Mouse (Mus musculus): ENCODE measurements around the gene Trub2. TPM values are rescaled to one million over a fixed set of nuclear protein-coding genes. Genes with fewer than 3 reads are reported as not detected.

The Trub2 gene
- total and polyA plus RNA-seq, 3 experiments, result 24.4 to 34.0 (median 32.5) TPM

- TF ChIP-seq EP300 (IDR thresholded peaks at IDR 0.05; ENCODE audit: insufficient read depth, low read depth, low read length), result no peak
- no peak for TF ChIP-seq CTCF (IDR thresholded peaks at IDR 0.05)
- TF ChIP-seq POLR2A (IDR thresholded peaks at IDR 0.05; ENCODE audit: insufficient read depth, low read depth, low read length), result no peak
- H3K4me1 ChIP-seq (ENCODE audit: control insufficient read depth, insufficient read depth, low read length), result no peaks in the 10 kb centered on the region
- H3K36me3 ChIP-seq (ENCODE audit: control insufficient read depth, insufficient read depth, low read length), result no peaks in the 10 kb centered on the region
- no peak for DNase-seq
- 64% methylated on average over 4 of the region's 4 CpGs for WGBS
- no peaks in the 10 kb centered on the region for H3K79me2 ChIP-seq (replicated peaks; ENCODE audit: control insufficient read depth, insufficient read depth, low read length)
- H3K4me3 ChIP-seq, result no peak overlapping the region
- H3K27me3 ChIP-seq (ENCODE audit: control insufficient read depth, insufficient read depth, low read length), result no peaks in the 10 kb centered on the region
- no peak overlapping the region for H3K9ac ChIP-seq (ENCODE audit: low read depth, low read length)
- intact Hi-C loops (cut with DNase I), result no loop called here
- no peak overlapping the region for H3K27ac ChIP-seq
Observed at GRCm38 (mm10) chr2:29738799-29739198, 49.5 kb downstream of the Trub2 start.

GRCm38 (mm10) chr2:29737209-29737925 is 50.9 kb downstream of the Trub2 start:
- DNase-seq, result peak in 1 of 2 experiments; percentile 38
- TF ChIP-seq EP300 (IDR thresholded peaks at IDR 0.05; ENCODE audit: insufficient read depth, low read depth, low read length) (no peak), CTCF (IDR thresholded peaks at IDR 0.05) (no peak), POLR2A (IDR thresholded peaks at IDR 0.05; ENCODE audit: insufficient read depth, low read depth, low read length) (no peak)
- no peaks in the 10 kb centered on the region for H3K4me1 ChIP-seq (ENCODE audit: control insufficient read depth, insufficient read depth, low read length)
- intact Hi-C loops (cut with DNase I), result no loop called here
- H3K36me3 ChIP-seq (ENCODE audit: control insufficient read depth, insufficient read depth, low read length), result no peaks in the 10 kb centered on the region
- no peak overlapping the region for H3K9ac ChIP-seq (ENCODE audit: low read depth, low read length)
- 60% methylated on average over 12 of the region's 12 CpGs for WGBS
- H3K27me3 ChIP-seq (ENCODE audit: control insufficient read depth, insufficient read depth, low read length), result no peaks in the 10 kb centered on the region
- no peaks in the 10 kb centered on the region for H3K79me2 ChIP-seq (replicated peaks; ENCODE audit: control insufficient read depth, insufficient read depth, low read length)
- H3K27ac ChIP-seq, result peak overlapping the region; percentile 26; the same call in 1 of the 2 replicates
- no peak overlapping the region for H3K4me3 ChIP-seq

GRCm38 (mm10) chr2:29735708-29736107 is 52.6 kb downstream of the Trub2 start:
- 84% methylated on average over 12 of the region's 12 CpGs for WGBS
- Histone ChIP-seq H3K27ac (no peak overlapping the region), H3K27me3 (ENCODE audit: control insufficient read depth, insufficient read depth, low read length) (no peaks in the 10 kb centered on the region), H3K4me1 (ENCODE audit: control insufficient read depth, insufficient read depth, low read length) (no peaks in the 10 kb centered on the region), H3K4me3 (no peak overlapping the region), H3K9ac (ENCODE audit: low read depth, low read length) (no peak overlapping the region), H3K36me3 (ENCODE audit: control insufficient read depth, insufficient read depth, low read length) (no peaks in the 10 kb centered on the region), H3K79me2 (replicated peaks; ENCODE audit: control insufficient read depth, insufficient read depth, low read length) (no peaks in the 10 kb centered on the region)
- no peak for TF ChIP-seq CTCF (IDR thresholded peaks at IDR 0.05)
- no peak for TF ChIP-seq POLR2A (IDR thresholded peaks at IDR 0.05; ENCODE audit: insufficient read depth, low read depth, low read length)
- no peak for TF ChIP-seq EP300 (IDR thresholded peaks at IDR 0.05; ENCODE audit: insufficient read depth, low read depth, low read length)
- DNase-seq, result no peak
- intact Hi-C loops (cut with DNase I), result no loop called here

- H3K4me3 ChIP-seq, result no peak overlapping the region
- no peak overlapping the region for H3K9ac ChIP-seq (ENCODE audit: low read depth, low read length)
- TF ChIP-seq CTCF (IDR thresholded peaks at IDR 0.05) (no peak), POLR2A (IDR thresholded peaks at IDR 0.05; ENCODE audit: insufficient read depth, low read depth, low read length) (no peak), EP300 (IDR thresholded peaks at IDR 0.05; ENCODE audit: insufficient read depth, low read depth, low read length) (no peak)
- no peak overlapping the region for H3K27ac ChIP-seq
- intact Hi-C loops (cut with DNase I), result loop anchor here (5.0 kb wide), 1 partner anchor 116 kb away; the partner anchor contains the start of gene Rapgef1
- no peaks in the 10 kb centered on the region for H3K27me3 ChIP-seq (ENCODE audit: control insufficient read depth, insufficient read depth, low read length)
- no peaks in the 10 kb centered on the region for H3K4me1 ChIP-seq (ENCODE audit: control insufficient read depth, insufficient read depth, low read length)
- H3K79me2 ChIP-seq (replicated peaks; ENCODE audit: control insufficient read depth, insufficient read depth, low read length), result no peaks in the 10 kb centered on the region
- H3K36me3 ChIP-seq (ENCODE audit: control insufficient read depth, insufficient read depth, low read length), result no peaks in the 10 kb centered on the region
- DNase-seq, result no peak
- WGBS, result 84% methylated on average over 5 of the region's 5 CpGs
Observed at GRCm38 (mm10) chr2:29733348-29733747, 55.0 kb downstream of the Trub2 start.

GRCm38 (mm10) chr2:29732559-29732958 is 55.7 kb downstream of the Trub2 start:
- H3K4me3 ChIP-seq, result no peak overlapping the region

GRCm38 (mm10) chr2:29731545-29731944 is 56.8 kb downstream of the Trub2 start:
- no peak overlapping the region for H3K9ac ChIP-seq (ENCODE audit: low read depth, low read length)
- intact Hi-C loops (cut with DNase I), result loop anchor here (5.0 kb wide), 1 partner anchor 114 kb away; the partner anchor contains the start of gene Rapgef1
- H3K36me3 ChIP-seq (ENCODE audit: control insufficient read depth, insufficient read depth, low read length), result no peaks in the 10 kb centered on the region
- WGBS, result 56% methylated on average over 3 of the region's 3 CpGs
- no peak for TF ChIP-seq EP300 (IDR thresholded peaks at IDR 0.05; ENCODE audit: insufficient read depth, low read depth, low read length)
- no peak for TF ChIP-seq POLR2A (IDR thresholded peaks at IDR 0.05; ENCODE audit: insufficient read depth, low read depth, low read length)
- TF ChIP-seq CTCF (IDR thresholded peaks at IDR 0.05), result peak; percentile 65
- DNase-seq, result peak; percentile 45 to 53
- H3K27ac ChIP-seq, result no peak overlapping the region
- H3K4me3 ChIP-seq, result no peak overlapping the region
- no peaks in the 10 kb centered on the region for H3K79me2 ChIP-seq (replicated peaks; ENCODE audit: control insufficient read depth, insufficient read depth, low read length)
- no peaks in the 10 kb centered on the region for H3K4me1 ChIP-seq (ENCODE audit: control insufficient read depth, insufficient read depth, low read length)
- H3K27me3 ChIP-seq (ENCODE audit: control insufficient read depth, insufficient read depth, low read length), result no peaks in the 10 kb centered on the region

More at GRCm38 (mm10) chr2:29732559-29732958, 55.7 kb downstream of the Trub2 start:
- Histone ChIP-seq H3K27ac (no peak overlapping the region), H3K4me1 (ENCODE audit: control insufficient read depth, insufficient read depth, low read length) (no peaks in the 10 kb centered on the region), H3K9ac (ENCODE audit: low read depth, low read length) (no peak overlapping the region), H3K36me3 (ENCODE audit: control insufficient read depth, insufficient read depth, low read length) (no peaks in the 10 kb centered on the region), H3K79me2 (replicated peaks; ENCODE audit: control insufficient read depth, insufficient read depth, low read length) (no peaks in the 10 kb centered on the region), H3K27me3 (ENCODE audit: control insufficient read depth, insufficient read depth, low read length) (no peaks in the 10 kb centered on the region)
- 89% methylated on average over 10 of the region's 10 CpGs for WGBS
- intact Hi-C loops (cut with DNase I), result loop anchor here (5.0 kb wide), 1 partner anchor 115 kb away; the partner anchor contains the start of gene Rapgef1
- TF ChIP-seq CTCF (IDR thresholded peaks at IDR 0.05) (no peak), EP300 (IDR thresholded peaks at IDR 0.05; ENCODE audit: insufficient read depth, low read depth, low read length) (no peak), POLR2A (IDR thresholded peaks at IDR 0.05; ENCODE audit: insufficient read depth, low read depth, low read length) (no peak)
- no peak for DNase-seq
